Mouse (Mus musculus): ENCODE results near the gene Zfx. TPM values are rescaled to one million over a fixed set of nuclear protein-coding genes. Genes with fewer than 3 reads are reported as not detected.

Gene Zfx
- polyA plus RNA-seq, 1 experiment from 2014 or later, result 25.0 TPM

DNA sequence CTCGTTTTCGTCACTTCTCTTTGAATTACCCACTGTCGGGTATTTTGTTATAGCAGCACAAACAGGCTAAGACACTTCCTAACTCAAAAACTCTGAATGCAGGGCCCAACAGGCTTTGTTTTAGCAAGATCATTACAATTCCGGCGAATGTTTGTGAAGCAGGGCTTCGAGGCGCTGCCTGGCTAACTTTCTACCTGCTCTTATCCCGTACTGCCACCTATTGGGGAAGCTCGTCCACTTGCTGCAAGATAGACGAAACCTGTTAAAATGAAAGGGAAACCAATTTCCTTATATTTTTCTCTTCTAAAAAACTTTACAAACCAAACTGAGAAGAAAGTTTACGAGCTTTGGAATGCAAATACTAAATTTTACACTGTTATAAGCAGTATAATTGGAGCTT is 90.6 kb downstream of the Zfx start:
- WGBS, result 29% methylated on average over 11 of the region's 11 CpGs
- ATAC-seq (ENCODE audit: low read depth), result no peak
- H3K36me3 ChIP-seq (ENCODE audit: control insufficient read depth, insufficient read depth, low read length), result no peaks in the 10 kb centered on the region

DNA sequence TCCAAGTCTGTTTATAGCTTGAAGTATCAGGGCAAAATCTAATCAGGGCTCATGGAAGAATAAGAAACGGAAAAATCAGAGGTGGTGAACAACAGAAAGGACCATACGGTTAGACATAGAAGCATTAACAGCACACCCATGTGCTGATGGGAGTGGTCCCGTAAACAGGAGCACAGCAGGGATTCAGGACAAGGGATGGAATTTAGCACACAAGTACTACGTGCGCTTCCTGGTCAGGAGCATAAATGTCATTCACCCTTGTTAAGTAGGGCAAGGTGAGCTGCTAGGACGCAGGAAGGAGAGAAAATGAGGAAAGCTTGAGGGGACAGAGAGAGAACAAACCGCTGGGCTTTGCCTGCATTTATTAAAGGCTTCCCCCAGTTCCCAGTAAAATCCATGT is 93.4 kb downstream of the Zfx start:
- 61% methylated on average over 7 of the region's 7 CpGs for WGBS
- no peaks in the 10 kb centered on the region for H3K36me3 ChIP-seq (ENCODE audit: control insufficient read depth, insufficient read depth, low read length)
- no peak for ATAC-seq (ENCODE audit: low read depth)
- H3K4me3 ChIP-seq (ENCODE audit: low read depth, low read length), result no peak overlapping the region
- no peak overlapping the region for H3K27ac ChIP-seq (ENCODE audit: low read depth, low read length)
- H3K9me3 ChIP-seq (ENCODE audit: control insufficient read depth, low read length), result no peaks in the 10 kb centered on the region
- no peaks in the 10 kb centered on the region for H3K4me1 ChIP-seq (ENCODE audit: control insufficient read depth, insufficient read depth, low read length)
- H3K9ac ChIP-seq (replicated peaks; ENCODE audit: low read depth, low read length), result no peak overlapping the region
- H3K4me2 ChIP-seq (ENCODE audit: low read depth, low read length), result no peak overlapping the region
- no peaks in the 10 kb centered on the region for H3K27me3 ChIP-seq (ENCODE audit: control insufficient read depth, insufficient read depth, low read length)

More for the DNA sequence above, 90.6 kb downstream of the Zfx start:
- no peaks in the 10 kb centered on the region for H3K9me3 ChIP-seq (ENCODE audit: control insufficient read depth, low read length)
- H3K9ac ChIP-seq (replicated peaks; ENCODE audit: low read depth, low read length), result no peak overlapping the region
- no peaks in the 10 kb centered on the region for H3K27me3 ChIP-seq (ENCODE audit: control insufficient read depth, insufficient read depth, low read length)
- no peak overlapping the region for H3K4me3 ChIP-seq (ENCODE audit: low read depth, low read length)
- H3K4me2 ChIP-seq (ENCODE audit: low read depth, low read length), result no peak overlapping the region
- no peak overlapping the region for H3K27ac ChIP-seq (ENCODE audit: low read depth, low read length)
- H3K4me1 ChIP-seq (ENCODE audit: control insufficient read depth, insufficient read depth, low read length), result no peaks in the 10 kb centered on the region

Other genes with a start within 250 kb of the Zfx start
- gene AU015836, start 155.0 kb downstream of the Zfx start, polyA plus RNA-seq (2014; fragmentation: Nextera tagmentation; extraction: Ambion mirVana), result not detected in 2 replicates
- 96.2 and 122 TPM in 2 replicates for gene Eif2s3x, start 89.2 kb upstream of the Zfx start, polyA plus RNA-seq (2014; fragmentation: Nextera tagmentation; extraction: Ambion mirVana)
- gene Klhl15, start 110.9 kb upstream of the Zfx start, polyA plus RNA-seq (2014; fragmentation: Nextera tagmentation; extraction: Ambion mirVana), result 12.3 and 14.7 TPM in 2 replicates
- not detected in 2 replicates for gene Fam90a1b, start 243.1 kb upstream of the Zfx start, polyA plus RNA-seq (2014; fragmentation: Nextera tagmentation; extraction: Ambion mirVana)
- 133 and 145 TPM in 2 replicates for gene Apoo, start 243.4 kb upstream of the Zfx start, polyA plus RNA-seq (2014; fragmentation: Nextera tagmentation; extraction: Ambion mirVana)

All from neural tube, embryonic 14.5 days (tissue).